Mouse (Mus musculus) kidney, adult 2 months (tissue): ENCODE results near the gene Hnrnpdl. TPM values are rescaled to one million over a fixed set of nuclear protein-coding genes. Genes with fewer than 3 reads are reported as not detected.

Source experiments
- DNase-seq: peaks from one replicate; pipeline ENCODE4 v3.0.0; 2021
- H3K27ac ChIP-seq: fragments of 200-500 bp; 2 replicates; pipeline ENCODE4 v1.5.1; 2012; ENCODE audit warnings: low read depth, low read length, control low read depth, inconsistent platforms; ENCODE audit not compliant: insufficient read depth
- H3K27me3 ChIP-seq: fragments of 200-500 bp; replicated peaks from 2 replicates; pipeline ENCODE4 v1.6.1; 2012; ENCODE audit warnings: mild to moderate bottlenecking, moderate library complexity, low read length, inconsistent platforms; ENCODE audit not compliant: control insufficient read depth, insufficient read depth
- H3K36me3 ChIP-seq: fragments of 200-500 bp; 2 replicates; pipeline ENCODE4 v1.6.1; 2012; ENCODE audit warnings: mild to moderate bottlenecking, moderate library complexity, low read length, inconsistent platforms; ENCODE audit not compliant: control insufficient read depth, insufficient read depth
- H3K4me1 ChIP-seq: fragments of 200-500 bp; 2 replicates; pipeline ENCODE4 v1.6.1; 2011; ENCODE audit warnings: low read length; ENCODE audit not compliant: control insufficient read depth, insufficient read depth
- H3K4me3 ChIP-seq: fragments of 200-500 bp; 2 replicates; pipeline ENCODE4 v1.5.1; 2011; ENCODE audit warnings: mild to moderate bottlenecking, low read depth, low read length, control low read depth; ENCODE audit not compliant: insufficient read depth
- CTCF ChIP-seq: fragments of 200-500 bp; conservative IDR thresholded peaks from 2 replicates; pipeline ENCODE4 v1.5.1; 2011; ENCODE audit warnings: low read depth, mild to moderate bottlenecking, control low read depth, low read length, moderate library complexity, mixed read lengths; ENCODE audit not compliant: insufficient read depth, insufficient read length
- POLR2A ChIP-seq: fragments of 200-500 bp; IDR thresholded peaks from one replicate; pipeline ENCODE4 v1.6.1; 2011; ENCODE audit warnings: low read depth, low read length, control low read depth
- WGBS: fragments of 180-500 bp; shearing (Covaris S2); methylation state at CpG from one replicate; pipeline ENCODE4 v1.1.7; 2018; 5-methylcytosine and 5-hydroxymethylcytosine counted together
- polyA plus RNA-seq: library from polyadenylated mRNA; depleted of rRNA; stranded (reverse); fragments of >200 nt; gene quantifications from 2 replicates; pipeline ENCODE4 v1.2.3, GENCODE M21; 2012

Hnrnpdl gene
- polyA plus RNA-seq, 1 experiment = 40.5 TPM

DNA sequence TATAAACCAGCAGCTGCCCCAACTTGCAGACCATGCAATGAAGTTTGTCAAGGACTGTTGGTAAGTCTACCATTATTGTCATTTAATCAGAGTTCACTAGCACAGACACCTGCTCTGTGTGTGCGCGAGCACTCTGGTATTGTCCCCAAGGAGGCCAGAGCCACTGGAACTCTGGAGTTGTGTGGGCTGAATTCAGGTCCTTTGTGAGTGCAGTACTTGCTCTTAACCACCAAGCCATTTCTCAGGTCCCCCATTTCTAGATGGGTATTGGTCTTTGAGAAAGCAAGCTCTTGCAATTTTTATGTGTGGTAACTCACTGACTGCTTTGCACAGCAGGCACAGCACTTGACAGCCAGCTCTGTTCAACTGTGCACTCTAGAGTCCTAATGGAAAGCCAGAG is 7.4 kb downstream of the Hnrnpdl start:
- no peak overlapping the region for H3K4me3 ChIP-seq
- TF ChIP-seq POLR2A (no peak), CTCF (no peak)
- H3K27ac ChIP-seq = no peak overlapping the region
- peaks cover 5% of the 10 kb centered on the region; the same call in 1 of the 2 replicates for H3K4me1 ChIP-seq
- no peak for DNase-seq
- 99% methylated on average over 2 of the region's 2 CpGs for WGBS
- H3K36me3 ChIP-seq = peaks cover 3% of the 10 kb centered on the region; the same call in 1 of the 2 replicates
- H3K27me3 ChIP-seq = no peaks in the 10 kb centered on the region

DNA sequence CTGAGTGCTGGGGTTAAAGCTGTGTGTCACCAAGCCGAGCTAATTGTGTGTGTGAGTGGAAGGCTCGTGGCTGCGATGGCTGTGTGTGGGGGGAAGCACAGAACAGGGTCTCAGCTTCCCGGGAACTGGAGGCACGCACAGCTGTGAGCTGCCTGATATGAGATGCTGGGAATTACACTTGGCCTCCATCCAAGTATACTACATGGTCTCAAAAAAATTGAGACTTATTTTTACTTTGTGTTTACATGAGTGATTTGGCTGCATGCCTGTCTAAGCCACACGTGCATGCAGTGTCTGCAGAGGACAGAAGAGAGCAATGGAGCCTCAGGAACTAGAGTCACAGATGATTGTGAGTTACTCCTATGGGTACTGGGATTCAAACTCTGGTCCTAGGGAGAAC is 9.4 kb downstream of the Hnrnpdl start:
- 19% methylated on average over 6 of the region's 6 CpGs for WGBS
- Histone ChIP-seq H3K27ac (no peak overlapping the region), H3K4me1 (no peaks in the 10 kb centered on the region; the same call in 1 of the 2 replicates), H3K36me3 (peaks cover 3% of the 10 kb centered on the region; the same call in 1 of the 2 replicates), H3K27me3 (no peaks in the 10 kb centered on the region), H3K4me3 (no peak overlapping the region)
- TF ChIP-seq CTCF (no peak), POLR2A (no peak)
- no peak for DNase-seq

DNA sequence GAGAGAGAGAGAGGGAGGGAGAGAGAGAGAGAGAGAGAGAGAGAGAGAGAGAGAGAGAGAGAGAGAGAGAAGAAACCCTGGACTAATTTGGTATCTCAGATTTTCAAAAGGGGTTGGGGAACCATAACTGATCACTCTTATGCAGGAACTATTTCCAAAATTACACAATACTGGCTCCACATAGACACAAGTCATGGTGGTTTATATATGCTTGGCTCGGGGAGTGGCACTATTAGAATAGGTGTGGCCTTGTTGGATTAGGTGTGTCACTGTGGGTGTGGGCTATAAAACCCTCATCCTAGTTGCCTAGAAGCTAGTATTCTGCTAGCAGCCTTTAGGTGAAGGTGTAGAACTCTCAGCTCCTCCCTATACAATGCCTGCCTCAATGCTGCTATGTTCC is 14.6 kb downstream of the Hnrnpdl start:
- no peak for TF ChIP-seq POLR2A
- TF ChIP-seq CTCF = no peak
- Histone ChIP-seq H3K4me3 (no peak overlapping the region), H3K27ac (no peak overlapping the region), H3K36me3 (no peaks in the 10 kb centered on the region), H3K4me1 (no peaks in the 10 kb centered on the region), H3K27me3 (no peaks in the 10 kb centered on the region)
- WGBS = 79% methylated on average over 1 of the region's 1 CpGs
- DNase-seq = no peak

DNA sequence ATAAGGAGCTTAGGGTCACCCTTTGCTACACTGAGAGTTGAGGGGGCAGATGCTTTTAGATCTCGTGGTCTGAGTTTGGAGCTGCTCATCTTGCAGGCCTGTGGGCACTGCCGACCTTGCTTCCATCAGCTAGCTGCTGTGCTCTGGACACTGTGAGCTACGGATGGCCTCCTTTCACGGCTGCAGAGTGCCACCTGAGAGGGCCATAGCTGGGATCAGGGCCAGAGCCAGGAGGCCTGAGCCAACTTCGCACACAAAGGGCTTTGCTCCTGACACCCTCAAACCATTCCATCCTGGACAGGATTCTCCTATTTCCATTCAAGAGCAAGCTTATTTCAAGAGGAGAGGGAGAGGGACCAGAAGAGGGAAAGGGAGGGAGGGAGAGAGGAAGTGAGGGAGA is 15.1 kb downstream of the Hnrnpdl start:
- no peak overlapping the region for H3K27ac ChIP-seq
- H3K4me1 ChIP-seq = no peaks in the 10 kb centered on the region
- H3K36me3 ChIP-seq = no peaks in the 10 kb centered on the region
- 63% methylated on average over 5 of the region's 5 CpGs for WGBS
- no peak for DNase-seq
- TF ChIP-seq CTCF (no peak), POLR2A (no peak)
- H3K4me3 ChIP-seq = no peak overlapping the region
- no peaks in the 10 kb centered on the region for H3K27me3 ChIP-seq

DNA sequence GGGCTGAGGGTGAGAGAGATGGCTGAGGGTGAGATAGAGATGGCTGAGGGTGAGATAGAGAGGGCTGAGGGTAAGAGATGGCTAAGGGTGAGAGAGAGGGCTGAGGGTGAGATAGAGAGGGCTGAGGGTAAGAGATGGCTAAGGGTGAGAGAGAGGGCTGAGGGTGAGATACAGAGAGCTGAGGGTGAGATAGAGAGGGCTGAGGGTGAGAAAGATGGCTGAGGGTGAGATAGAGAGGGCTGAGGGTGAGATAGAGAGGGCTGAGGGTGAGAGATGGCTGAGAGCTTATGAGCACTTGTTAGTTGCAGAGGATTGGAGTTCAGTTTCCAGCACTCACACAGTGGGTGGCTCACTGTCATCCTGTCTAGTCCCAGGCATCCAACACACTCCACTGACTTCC is 19.4 kb downstream of the Hnrnpdl start:
- H3K4me3 ChIP-seq = no peak overlapping the region
- no peak for DNase-seq
- H3K4me1 ChIP-seq = no peaks in the 10 kb centered on the region
- H3K27ac ChIP-seq = no peak overlapping the region
- TF ChIP-seq CTCF (no peak), POLR2A (no peak)
- H3K36me3 ChIP-seq = no peaks in the 10 kb centered on the region
- H3K27me3 ChIP-seq = no peaks in the 10 kb centered on the region

DNA sequence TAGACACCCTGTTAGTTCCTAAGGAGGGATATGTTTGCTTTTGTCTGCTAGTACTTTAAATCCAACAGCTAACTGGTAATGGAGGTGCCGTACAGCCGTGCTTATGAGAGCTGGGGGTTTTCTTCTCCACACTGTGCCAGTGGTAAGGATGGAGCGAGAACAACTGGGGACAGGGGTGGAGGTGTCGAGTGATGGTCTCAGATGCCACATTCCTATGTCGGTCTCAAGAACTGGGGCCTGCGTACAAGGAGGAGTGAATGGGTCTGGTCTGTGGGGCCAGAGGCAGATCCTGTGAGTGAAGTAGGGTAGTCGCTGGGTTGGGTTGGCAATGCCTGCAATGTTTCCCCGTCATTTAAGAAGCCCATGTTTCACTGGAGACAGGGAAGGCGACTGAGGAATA is 26.9 kb downstream of the Hnrnpdl start:
- no peak for DNase-seq
- WGBS = 85% methylated on average over 9 of the region's 9 CpGs
- Histone ChIP-seq H3K4me1 (no peaks in the 10 kb centered on the region), H3K4me3 (no peak overlapping the region), H3K36me3 (no peaks in the 10 kb centered on the region), H3K27me3 (no peaks in the 10 kb centered on the region), H3K27ac (no peak overlapping the region)
- no peak for TF ChIP-seq POLR2A
- TF ChIP-seq CTCF = no peak

DNA sequence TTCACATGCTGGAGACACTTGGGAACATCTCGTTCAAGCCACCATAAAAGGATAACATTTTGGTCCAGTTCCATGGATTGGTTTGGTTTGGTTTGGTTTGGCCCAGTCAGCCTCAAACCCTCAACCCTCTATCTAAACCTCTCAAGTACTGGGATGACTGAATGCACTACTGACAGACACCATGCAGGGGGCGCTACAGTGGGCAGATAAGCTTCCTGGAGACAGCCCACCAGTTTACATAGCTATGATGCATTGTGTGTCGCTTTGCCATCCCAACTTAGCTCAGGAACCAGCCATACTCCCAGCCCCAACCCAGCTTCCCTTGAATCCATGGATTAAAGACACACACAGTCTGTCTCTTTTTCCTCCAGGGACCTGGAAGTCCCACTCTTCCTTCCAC is 31.0 kb downstream of the Hnrnpdl start:
- 59% methylated on average over 3 of the region's 3 CpGs for WGBS

DNA sequence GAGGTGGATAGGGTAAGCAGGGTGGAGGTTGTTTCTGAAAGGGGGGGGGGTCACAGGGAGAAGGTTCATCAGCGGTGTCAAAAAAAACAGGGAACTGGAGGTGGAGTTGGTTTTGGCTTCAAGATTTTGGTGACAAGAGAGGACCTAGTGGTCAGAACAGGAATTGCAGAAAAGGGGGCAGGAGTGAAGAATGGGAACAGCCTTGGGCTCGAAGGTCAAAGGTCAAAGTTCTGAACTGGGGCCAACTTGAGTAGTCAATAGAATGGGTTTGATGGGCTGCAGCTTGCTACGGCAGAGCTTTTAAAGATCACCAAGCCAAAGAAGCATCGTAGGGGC is 32.5 kb downstream of the Hnrnpdl start:
- Histone ChIP-seq H3K4me3 (no peak overlapping the region), H3K27me3 (no peaks in the 10 kb centered on the region), H3K27ac (no peak overlapping the region), H3K4me1 (no peaks in the 10 kb centered on the region), H3K36me3 (no peaks in the 10 kb centered on the region)
- 81% methylated on average over 4 of the region's 4 CpGs for WGBS
- TF ChIP-seq CTCF = 0 out of 2 replicates have a peak, but pooled peaks have one; percentile 20
- TF ChIP-seq POLR2A = no peak
- peak; percentile 15 for DNase-seq

More for the DNA sequence above, 31.0 kb downstream of the Hnrnpdl start:
- Histone ChIP-seq H3K27ac (no peak overlapping the region), H3K4me3 (no peak overlapping the region), H3K27me3 (no peaks in the 10 kb centered on the region), H3K36me3 (no peaks in the 10 kb centered on the region), H3K4me1 (no peaks in the 10 kb centered on the region)
- DNase-seq = no peak
- no peak for TF ChIP-seq CTCF
- no peak for TF ChIP-seq POLR2A
